Mouse (Mus musculus) testis, adult 10 weeks (tissue): Measurements from ENCODE around the gene Prl2c3. TPM values are rescaled to one million over a fixed set of nuclear protein-coding genes. Genes with fewer than 3 reads are reported as not detected.

Experiments
- polyA plus RNA-seq: library from polyadenylated mRNA; stranded (reverse); fragments of 350-450 nt; fragmentation: Illumina TruSeq; extraction: RNeasy Lipid Tissue Mini Kit (QIAGEN cat#74804); gene quantifications from one replicate; pipeline ENCODE4 v1.2.3, GENCODE M21; 2014; ENCODE audit warnings: low read depth, low replicate concordance

Prl2c3 gene
- 0.95 TPM for polyA plus RNA-seq

GRCm38 (mm10) chr13:12799979-12800378 lies at the start of gene Prl2c3:
TSS of gene Prl2c3 (minus strand) at chr13:12800079.

Other genes starting within 250 kb of the Prl2c3 start
- gene Ero1lb, start 234.2 kb downstream of the Prl2c3 start, polyA plus RNA-seq, result 266 TPM
- not detected for gene Prl2c2, start 205.3 kb upstream of the Prl2c3 start, polyA plus RNA-seq